Mouse (Mus musculus) kidney, postnatal 14 days (tissue): Measurements from ENCODE around the gene Selenoo.
A peak's percentile ranks its signal among the peaks of the same experiment; 100 is the strongest.

Experiments used
- DNase-seq: peaks from one replicate; pipeline ENCODE4 v3.0.0; 2022; ENCODE audit warnings: mixed read lengths

The Selenoo gene

GRCm38 (mm10) chr15:89128382-89129350 lies 39.8 kb downstream of the Selenoo start, which contains the start of gene Hdac10:
TSS of gene Hdac10 (minus strand) at chr15:89128700.
- peak; percentile 88 for DNase-seq

- DNase-seq: no peak
Observed at GRCm38 (mm10) chr15:89130245-89130644, 41.4 kb downstream of the Selenoo start.

GRCm38 (mm10) chr15:89131316-89131715 lies 42.4 kb downstream of the Selenoo start:
- no peak for DNase-seq

DNA sequence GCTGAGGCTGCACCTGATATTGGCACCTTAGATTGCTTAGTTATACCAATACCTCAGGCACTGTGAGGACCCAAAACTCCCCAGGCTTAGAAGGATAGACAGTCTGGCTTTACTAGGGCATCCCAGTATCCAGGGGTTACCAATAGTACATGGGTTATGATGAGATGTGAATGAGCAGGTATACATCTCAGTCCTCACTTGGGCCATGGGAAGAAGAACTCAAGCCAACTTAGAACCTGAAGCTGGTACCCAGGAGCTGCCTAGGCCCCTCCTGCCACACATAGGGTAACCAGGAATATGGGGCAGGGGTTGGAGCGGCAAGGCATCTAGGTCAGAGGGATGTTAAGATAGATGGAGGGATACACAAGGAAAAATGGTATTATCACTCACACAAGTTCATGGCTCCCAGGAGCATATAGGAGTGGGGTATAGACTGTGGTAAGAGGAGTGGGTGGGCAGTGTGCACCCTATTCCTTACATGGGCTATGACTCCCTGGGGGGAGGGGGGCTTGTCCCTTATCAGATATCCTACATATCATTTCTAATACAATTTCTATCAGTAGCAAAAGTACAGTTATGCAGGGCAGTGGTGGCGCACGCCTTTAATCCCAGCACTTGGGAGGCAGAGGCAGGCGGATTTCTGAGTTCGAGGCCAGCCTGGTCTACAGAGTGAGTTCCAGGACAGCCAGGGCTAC lies 47.7 kb downstream of the Selenoo start:
- DNase-seq: no peak

DNA sequence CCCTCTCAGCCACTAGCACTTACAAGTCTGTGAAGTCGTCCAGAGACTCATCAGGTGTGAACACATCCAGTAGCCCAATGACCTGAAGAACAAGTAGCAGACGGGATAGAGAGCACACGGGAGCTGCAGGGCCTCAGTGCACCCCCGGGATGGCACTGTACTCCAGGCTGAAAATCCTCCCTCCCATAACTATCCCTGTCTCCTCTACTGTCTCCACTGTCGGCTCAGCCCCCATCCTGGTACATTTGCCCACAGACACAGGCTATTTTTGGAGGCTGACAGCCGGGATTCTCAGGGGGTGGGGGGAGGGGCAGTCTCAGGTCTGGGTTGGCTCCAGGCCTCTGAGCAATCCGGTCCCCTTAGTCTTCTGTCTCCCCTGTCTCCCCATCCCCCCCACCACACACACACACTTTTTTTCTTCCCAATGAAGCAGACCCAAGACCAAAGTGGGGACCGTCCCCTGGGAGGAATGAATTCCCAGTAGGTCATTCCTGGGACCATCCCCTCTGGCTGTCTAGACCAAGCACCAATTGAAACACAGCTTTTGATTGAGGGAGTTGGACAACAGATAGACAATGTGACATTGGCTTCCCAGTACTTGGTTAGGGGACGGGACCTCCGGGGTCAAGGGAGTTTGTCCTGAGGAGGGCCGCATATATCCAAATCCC lies 48.6 kb downstream of the Selenoo start:
- no peak for DNase-seq

DNA sequence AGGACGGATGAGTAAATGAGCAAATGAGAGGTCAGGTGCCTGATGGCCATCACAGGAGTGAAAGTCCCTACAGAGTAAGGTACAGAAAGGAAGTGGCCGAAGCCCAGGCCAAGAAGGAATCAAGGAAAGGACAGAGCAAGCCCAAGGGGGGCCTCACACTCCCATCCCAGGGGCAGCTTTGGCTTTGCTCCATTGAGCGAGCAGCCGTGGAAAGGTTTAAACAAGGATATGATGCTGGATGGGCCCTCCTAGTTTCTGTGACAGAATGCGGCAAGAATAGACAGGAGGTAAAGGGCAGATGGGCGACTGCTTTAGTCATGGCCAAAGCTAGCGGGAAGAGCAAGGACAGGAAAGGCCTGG lies 49.1 kb downstream of the Selenoo start:
- DNase-seq: no peak

DNA sequence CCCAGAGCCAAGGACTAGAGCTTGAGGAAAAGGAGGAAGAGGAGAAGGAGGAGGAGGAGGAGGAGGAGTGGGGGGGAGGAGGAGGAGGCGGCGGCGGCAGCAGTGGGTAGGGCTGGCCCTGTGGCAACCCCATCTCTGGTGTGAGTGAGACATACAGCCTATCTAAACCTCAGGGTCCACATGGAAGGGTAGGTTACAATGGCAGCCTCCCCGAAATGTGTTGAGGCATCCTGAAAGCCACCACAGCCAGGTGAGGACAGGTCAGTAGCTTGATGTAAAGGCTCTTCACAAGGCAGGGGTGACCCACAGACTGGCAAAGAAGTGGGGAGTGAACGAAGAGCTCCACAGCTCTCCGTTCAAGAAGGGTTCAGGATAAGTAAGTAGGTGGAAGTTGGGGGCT lies 49.6 kb downstream of the Selenoo start:
- no peak for DNase-seq

- DNase-seq: peak; percentile 50
Observed at GRCm38 (mm10) chr15:89140048-89140658, 51.3 kb downstream of the Selenoo start.

DNA sequence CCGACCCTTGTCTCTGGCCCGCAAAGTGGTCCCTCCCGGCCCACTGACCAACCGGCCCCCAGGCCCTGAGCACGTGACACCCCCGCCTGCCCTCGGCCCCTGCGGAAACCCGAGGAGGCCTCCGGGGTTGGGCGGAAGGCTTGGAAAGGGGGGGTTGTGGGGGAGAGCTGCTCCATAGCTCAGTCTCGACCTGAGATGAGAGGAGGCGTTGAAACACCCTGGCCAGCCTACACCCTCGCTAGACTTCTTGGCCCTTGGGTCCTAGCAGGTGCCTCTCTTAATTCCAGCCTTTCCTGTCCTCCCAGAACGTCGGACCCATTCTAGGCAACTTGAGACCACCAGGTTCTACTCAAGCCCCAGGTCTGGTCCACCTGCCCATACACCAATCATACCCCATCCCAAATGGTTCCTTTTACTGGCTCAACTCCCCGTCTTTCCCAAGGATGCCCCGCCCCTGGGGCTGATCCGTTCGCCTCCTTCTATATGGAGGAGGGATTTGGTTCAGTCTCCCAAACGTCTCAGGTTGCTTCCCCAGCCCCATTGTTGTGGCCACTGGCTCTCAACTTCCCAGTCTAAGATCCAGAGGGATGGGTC lies 51.9 kb downstream of the Selenoo start, which contains the start of gene Mapk12:
Gene Mapk12, minus strand, starts transcription at position 45 of the 594 bp plus-strand sequence.
- peak; percentile 67 for DNase-seq

DNA sequence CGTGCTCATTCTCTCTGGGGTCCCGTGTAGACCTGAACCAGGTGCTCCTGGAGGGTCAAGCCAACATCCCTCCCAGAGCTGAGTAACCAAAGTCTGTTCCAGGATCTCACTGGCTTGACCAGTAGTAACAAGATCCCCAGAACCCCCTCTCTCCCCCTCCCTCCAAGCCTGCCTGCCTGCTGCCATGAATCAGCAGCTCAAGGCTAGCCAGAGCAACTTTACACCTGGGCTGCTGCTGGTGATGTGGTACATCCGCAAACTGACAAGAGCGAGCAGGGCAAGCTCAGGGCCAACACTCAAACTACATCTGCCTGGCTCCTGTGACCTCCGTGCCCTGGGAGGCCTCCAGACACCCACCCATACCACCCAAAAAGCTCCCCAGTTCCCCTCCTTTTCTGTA lies 52.6 kb downstream of the Selenoo start:
- DNase-seq: no peak

- DNase-seq: no peak
Observed at GRCm38 (mm10) chr15:89141905-89142304, 53.0 kb downstream of the Selenoo start.

DNA sequence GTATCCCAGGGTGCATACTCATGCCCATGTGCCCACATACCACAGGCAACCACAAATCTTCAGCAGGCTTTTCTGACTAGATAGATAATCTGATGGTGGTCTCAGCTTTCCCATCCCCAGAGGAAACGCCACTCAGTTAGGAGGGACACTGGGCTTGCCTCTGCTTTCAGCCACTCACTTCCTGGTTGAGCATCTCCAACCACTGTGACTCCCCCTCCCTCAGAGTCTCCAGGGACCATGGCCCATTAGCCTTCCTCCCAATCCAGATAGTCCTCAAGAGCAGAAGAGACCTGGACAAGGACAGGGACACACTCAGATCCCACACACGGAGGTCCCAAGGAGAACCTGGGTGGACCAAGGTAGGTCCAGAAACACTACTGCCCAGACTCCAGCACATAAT lies 54.2 kb downstream of the Selenoo start:
- no peak for DNase-seq

DNA sequence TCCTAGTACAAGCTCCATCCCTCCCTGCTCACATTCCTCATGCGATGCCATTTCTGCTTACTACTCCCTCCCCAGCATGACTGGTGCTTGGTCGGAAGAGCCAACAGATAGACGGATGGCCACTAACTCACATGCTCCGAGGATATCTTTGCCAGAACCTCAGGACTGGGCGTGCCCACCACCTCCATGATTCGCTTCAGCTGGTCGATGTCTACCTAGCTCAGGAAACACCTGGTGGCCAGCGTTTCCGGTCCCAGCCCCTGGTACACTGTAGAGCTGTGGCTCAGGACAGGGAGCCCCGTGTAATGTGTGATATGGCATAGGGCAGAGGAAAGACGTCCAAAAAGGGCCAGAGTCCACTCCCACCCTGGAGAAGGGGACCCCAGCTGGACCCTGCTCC lies 56.1 kb downstream of the Selenoo start:
- no peak for DNase-seq

DNA sequence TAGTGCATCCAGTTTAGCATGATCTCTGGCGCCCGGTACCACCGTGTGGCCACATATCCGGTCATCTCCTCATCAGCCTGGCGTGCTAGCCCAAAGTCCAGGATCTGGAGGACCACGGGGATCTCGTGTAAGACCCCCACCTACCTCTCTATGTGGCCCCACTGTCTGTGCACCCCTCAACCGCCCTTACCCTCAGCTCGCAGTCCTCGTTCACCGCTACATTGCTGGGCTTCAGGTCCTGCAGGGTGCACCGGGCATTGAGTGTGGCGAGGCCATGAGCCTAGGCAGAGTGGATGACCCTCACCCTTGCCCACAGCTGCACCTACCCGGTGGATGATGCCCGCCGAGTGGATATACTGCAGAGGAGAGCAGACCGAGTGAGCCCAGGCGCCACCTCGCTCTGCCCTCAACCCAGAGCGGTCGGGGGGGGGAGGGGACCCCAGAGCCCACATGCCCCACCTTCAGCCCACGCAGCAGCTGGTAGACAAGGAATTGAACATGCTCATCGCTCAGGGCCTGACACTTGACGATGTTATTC lies 57.0 kb downstream of the Selenoo start:
- DNase-seq: no peak

DNA sequence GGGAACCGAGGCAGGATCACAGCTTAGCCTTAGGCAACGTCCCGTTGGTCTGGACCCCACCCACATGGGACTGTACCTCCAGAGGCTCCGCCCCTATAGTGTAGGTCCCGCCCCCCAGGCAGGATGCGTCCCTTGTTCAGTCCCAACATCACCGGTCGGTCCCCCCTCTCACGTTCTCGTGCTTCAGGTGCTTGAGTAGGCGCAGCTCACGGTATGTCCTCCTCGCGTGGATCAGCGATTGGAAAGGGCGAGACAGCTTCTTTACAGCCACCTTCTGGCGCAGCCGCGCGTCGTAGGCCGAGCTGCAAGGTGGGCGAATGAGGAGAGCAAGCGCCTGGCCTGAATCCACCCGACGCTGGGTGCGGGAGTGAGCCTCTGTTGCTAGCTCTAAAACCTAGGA lies 57.7 kb downstream of the Selenoo start:
- peak; percentile 60 for DNase-seq

- DNase-seq: peak; percentile 60
Observed at GRCm38 (mm10) chr15:89147024-89147423, 58.1 kb downstream of the Selenoo start.

- DNase-seq: no peak
Observed at GRCm38 (mm10) chr15:89147456-89147855, 58.6 kb downstream of the Selenoo start.

GRCm38 (mm10) chr15:89147895-89148294 lies 59.0 kb downstream of the Selenoo start:
- no peak for DNase-seq

DNA sequence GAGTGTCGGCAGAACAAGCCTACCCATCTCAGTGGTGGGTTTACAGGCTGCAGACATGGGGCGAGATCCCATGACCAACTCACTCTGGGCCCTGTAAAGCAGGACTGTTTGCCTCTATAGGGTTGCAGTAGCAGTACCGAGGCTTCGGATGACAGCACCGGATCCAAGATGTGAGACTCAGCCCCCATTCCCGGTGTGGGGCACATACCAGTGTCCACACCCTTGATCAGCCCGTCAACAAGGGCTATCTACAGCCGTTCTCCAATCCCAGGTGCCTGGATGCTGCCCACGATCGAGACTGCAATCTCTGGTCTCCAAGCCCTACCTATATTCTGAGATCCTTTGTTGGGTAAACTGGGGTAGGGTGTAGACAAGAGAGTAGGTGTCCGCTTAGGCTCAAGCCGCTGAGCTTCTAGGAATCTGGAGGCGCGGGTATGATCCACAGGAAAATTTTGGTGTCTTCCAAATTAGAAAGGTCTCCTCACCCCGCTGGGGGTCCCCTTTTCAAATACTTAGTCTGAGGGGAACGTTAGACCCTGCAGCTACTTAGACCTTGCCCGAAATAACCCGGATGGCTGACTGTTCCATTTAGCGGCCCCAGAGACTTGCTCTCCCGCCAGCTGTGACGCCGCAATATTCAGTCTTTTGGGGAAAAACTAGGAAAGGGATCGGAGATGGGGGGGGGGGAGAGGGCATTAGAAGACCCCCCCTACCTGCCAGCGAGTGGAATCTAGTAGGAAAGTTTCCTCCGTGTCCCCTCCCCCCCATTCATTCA lies 59.8 kb downstream of the Selenoo start:
- DNase-seq: no peak

DNA sequence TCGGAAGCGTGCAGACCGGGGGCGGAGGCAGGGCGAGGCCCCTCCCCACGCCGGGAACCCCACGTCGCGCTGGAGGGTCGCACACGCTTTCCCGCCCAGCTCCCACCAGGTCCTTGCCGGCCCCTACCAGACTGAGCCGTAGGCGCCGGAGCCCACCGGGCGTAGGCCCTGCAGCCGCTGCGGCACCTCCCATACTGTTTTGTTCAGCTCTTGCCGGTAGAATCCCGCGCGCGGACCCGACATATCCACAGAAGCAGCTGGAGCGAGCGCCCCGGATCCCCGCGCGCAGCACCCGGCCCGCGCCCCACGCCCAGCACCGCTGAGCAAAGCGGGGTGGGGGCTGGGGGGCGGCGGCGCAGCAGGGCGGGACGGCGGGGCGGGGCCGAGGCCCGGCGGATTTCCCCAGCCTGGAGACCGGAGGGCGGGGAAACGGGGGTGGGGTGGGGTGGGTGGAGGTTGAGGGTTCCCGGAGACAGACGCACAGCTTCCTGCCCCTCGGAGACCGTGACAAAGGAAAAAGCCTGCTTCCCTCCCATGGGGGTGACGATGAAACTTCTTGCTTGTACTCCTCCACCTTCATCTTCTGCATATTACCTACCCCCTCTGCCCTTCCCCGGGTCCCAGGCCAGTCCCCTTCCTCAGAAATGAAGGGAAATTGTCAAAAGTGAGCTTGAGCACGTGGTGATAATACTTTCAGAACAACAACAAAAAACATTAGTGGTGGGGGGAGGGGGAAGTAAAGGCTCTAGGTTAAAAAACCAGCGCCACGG lies 60.6 kb downstream of the Selenoo start, which contains the start of gene Mapk11:
Gene Mapk11, minus strand, starts transcription at position 358 of the 770 bp plus-strand sequence.
- peak; percentile 68 for DNase-seq
